Mouse (Mus musculus): Measurements from ENCODE around the gene Dhrs1.

- TF ChIP-seq POLR2A (IDR thresholded peaks at IDR 0.05; ENCODE audit: extremely low read depth, insufficient read depth, low read length) = no peak
- no peak for TF ChIP-seq CTCF (IDR thresholded peaks at IDR 0.05; ENCODE audit: low read depth, low read length)
Observed at GRCm38 (mm10) chr14:55723433-55723832, 22.1 kb downstream of the Dhrs1 start.

All from liver, adult 2 months (tissue).